Mouse (Mus musculus) embryonic facial prominence, embryonic 15.5 days (tissue): ENCODE data around the gene Arhgap22. TPM values are rescaled to one million over a fixed set of nuclear protein-coding genes. Genes with fewer than 3 reads are reported as not detected.
A peak's percentile ranks its signal among the peaks of the same experiment; 100 is the strongest.

Experiments
- ATAC-seq: fragments of 200-750 bp; cut with Nextera tagmentation; 2 replicates; pipeline ENCODE4 v1.8.0; 2017; ENCODE audit warnings: low read depth, moderate TSS enrichment; ENCODE audit not compliant: insufficient number of reproducible peaks, low FRiP score, low TSS enrichment
- H3K27ac ChIP-seq: fragments of 300-500 bp; sonication (generic); replicated peaks from 2 replicates; pipeline ENCODE4 v1.5.1; 2015; ENCODE audit warnings: mild to moderate bottlenecking, inconsistent platforms
- H3K27me3 ChIP-seq: fragments of 300-500 bp; sonication (generic); 2 replicates; pipeline ENCODE4 v1.6.1; 2015; ENCODE audit warnings: inconsistent platforms
- H3K36me3 ChIP-seq: fragments of 300-500 bp; sonication (generic); 2 replicates; pipeline ENCODE4 v1.6.1; 2015; ENCODE audit warnings: mild to moderate bottlenecking, inconsistent platforms
- H3K4me1 ChIP-seq: fragments of 300-500 bp; sonication (generic); 2 replicates; pipeline ENCODE4 v1.6.1; 2015; ENCODE audit warnings: inconsistent platforms
- H3K4me2 ChIP-seq: fragments of 300-500 bp; sonication (generic); replicated peaks from 2 replicates; pipeline ENCODE4 v1.6.1; 2015; ENCODE audit warnings: mild to moderate bottlenecking, inconsistent platforms
- H3K4me3 ChIP-seq: fragments of 300-500 bp; sonication (generic); replicated peaks from 2 replicates; pipeline ENCODE4 v1.5.1; 2015; ENCODE audit warnings: mild to moderate bottlenecking, inconsistent platforms
- H3K9ac ChIP-seq: fragments of 300-500 bp; sonication (generic); 2 replicates; pipeline ENCODE4 v1.6.1; 2015; ENCODE audit warnings: inconsistent platforms
- H3K9me3 ChIP-seq: fragments of 300-500 bp; sonication (generic); replicated peaks from 2 replicates; pipeline ENCODE4 v1.6.1; 2016; ENCODE audit warnings: inconsistent platforms
- WGBS: fragments of 180-500 bp; shearing (Covaris S2); methylation state at CpG from one replicate; pipeline ENCODE4 v1.1.7; 2015; 5-methylcytosine and 5-hydroxymethylcytosine counted together
- polyA plus RNA-seq: library from polyadenylated mRNA; unstranded; fragments of >200 nt; fragmentation: Nextera tagmentation; extraction: Ambion mirVana; gene quantifications from 2 replicates; pipeline ENCODE4 v1.2.1, GENCODE M21; 2015

Arhgap22 gene
- polyA plus RNA-seq, 1 experiment from 2014 or later = 4.8 TPM

DNA sequence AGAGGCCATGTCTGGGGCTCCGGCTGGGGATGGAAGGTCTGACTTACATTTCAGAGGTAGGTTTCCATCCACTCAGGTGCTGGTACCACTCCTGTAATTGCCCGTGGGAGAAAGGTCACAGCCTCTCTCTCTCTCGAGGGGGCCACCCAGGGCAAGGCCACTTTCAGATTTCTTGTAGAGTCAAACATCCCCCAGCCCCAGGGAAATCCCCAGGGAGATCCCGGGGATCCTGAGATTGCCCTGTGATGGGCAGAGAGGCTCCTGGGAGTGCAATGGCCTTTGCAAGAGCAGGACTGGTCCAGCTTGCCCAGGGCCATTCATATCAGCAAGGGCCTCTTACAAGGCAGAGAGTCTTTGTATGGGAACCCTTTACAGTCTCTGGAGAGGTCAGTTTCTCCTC is 120.6 kb downstream of the Arhgap22 start:
- WGBS = 71% methylated on average over 4 of the region's 4 CpGs
- no peak for ATAC-seq
- H3K36me3 ChIP-seq = no peaks in the 10 kb centered on the region
- peaks cover 14% of the 10 kb centered on the region for H3K4me1 ChIP-seq
- no peaks in the 10 kb centered on the region for H3K9me3 ChIP-seq
- H3K27ac ChIP-seq = no peak overlapping the region
- H3K4me3 ChIP-seq = no peak overlapping the region
- H3K9ac ChIP-seq = no peak overlapping the region
- H3K27me3 ChIP-seq = no peaks in the 10 kb centered on the region
- H3K4me2 ChIP-seq = no peak overlapping the region

DNA sequence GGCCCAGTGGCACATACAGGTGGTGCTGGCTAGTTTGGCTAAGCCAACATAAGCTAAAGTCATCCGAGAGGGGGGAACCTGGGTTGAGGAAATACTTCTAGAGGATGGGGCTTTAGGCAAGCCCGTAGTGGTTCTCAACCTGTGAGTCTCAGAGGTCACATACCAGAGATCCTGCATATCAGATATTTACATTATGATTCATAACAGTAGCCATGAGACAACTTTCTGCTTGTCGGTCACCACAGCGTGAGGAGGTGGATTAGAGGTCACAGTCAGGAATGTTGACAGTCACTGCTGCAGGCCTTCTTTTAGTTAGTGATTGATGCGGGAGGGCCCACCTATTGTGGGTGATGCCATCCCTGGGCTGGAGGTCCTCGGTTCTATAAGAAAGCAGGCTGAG is 121.9 kb downstream of the Arhgap22 start:
- H3K4me1 ChIP-seq = peaks cover 12% of the 10 kb centered on the region
- H3K27me3 ChIP-seq = no peaks in the 10 kb centered on the region
- no peak overlapping the region for H3K27ac ChIP-seq
- H3K9me3 ChIP-seq = no peaks in the 10 kb centered on the region
- no peaks in the 10 kb centered on the region for H3K36me3 ChIP-seq
- WGBS = 55% methylated on average over 6 of the region's 6 CpGs
- no peak overlapping the region for H3K4me3 ChIP-seq
- H3K4me2 ChIP-seq = no peak overlapping the region
- H3K9ac ChIP-seq = no peak overlapping the region
- no peak for ATAC-seq

DNA sequence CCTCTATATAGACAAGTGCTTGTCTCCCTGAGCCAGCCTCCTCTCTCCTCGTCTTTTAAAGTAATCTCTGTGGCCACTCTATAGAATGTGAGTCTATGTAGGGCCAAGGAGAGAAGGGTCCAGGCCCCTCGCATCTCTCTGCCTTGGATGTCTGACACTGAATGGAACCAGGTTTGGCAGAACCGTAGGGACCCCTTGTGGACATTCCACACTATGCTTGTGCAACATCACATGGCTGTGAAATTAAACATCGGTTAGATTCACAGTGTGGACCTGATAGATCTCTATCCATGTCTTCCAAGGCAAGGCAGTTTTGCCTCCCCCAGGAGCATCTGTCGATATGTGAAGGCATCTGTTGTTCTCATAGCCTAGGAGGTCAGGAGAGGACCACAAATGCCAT is 124.9 kb downstream of the Arhgap22 start:
- 66% methylated on average over 5 of the region's 5 CpGs for WGBS
- H3K27me3 ChIP-seq = 0 out of 2 replicates have a peak, but pooled peaks cover 3% of the 10 kb centered on the region

DNA sequence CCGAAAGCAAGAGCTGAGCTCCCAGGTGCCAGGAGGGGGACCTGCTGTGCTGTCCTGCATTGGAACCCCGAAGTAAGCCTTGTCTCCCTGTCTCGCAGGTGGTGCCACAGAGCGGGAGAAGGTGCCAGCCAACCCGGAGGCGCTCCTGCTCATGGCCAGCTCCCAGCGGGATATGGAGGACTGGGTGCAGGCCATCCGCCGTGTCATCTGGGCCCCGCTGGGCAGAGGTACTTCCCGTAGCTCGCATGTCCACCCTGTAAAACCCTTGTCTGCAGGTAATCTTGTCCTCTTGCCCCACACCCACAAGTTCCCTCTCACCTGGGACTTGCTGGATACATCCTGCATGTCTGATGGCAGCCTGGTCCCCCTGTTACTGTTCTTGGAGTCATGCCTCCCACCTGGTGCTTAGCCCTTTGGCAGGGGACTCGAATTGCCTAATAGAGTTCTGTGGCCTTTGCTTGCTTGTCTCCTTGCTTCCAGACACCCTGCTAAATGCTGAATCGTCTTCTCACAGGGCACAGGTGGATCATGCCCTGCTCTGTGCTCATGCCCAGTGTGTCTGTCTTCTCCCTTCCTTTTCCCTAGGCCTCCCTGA is 129.4 kb downstream of the Arhgap22 start:
- Histone ChIP-seq H3K9ac (no peak overlapping the region), H3K4me2 (no peak overlapping the region), H3K4me1 (no peaks in the 10 kb centered on the region), H3K27me3 (0 out of 2 replicates have a peak, but pooled peaks cover 9% of the 10 kb centered on the region), H3K4me3 (no peak overlapping the region), H3K9me3 (no peaks in the 10 kb centered on the region), H3K27ac (no peak overlapping the region), H3K36me3 (no peaks in the 10 kb centered on the region)
- WGBS = 83% methylated on average over 14 of the region's 14 CpGs
- ATAC-seq = no peak

More for the DNA sequence above, 124.9 kb downstream of the Arhgap22 start:
- Histone ChIP-seq H3K9me3 (no peaks in the 10 kb centered on the region), H3K4me1 (no peaks in the 10 kb centered on the region), H3K27ac (no peak overlapping the region), H3K4me3 (no peak overlapping the region), H3K4me2 (no peak overlapping the region), H3K9ac (no peak overlapping the region), H3K36me3 (no peaks in the 10 kb centered on the region)
- no peak for ATAC-seq

DNA sequence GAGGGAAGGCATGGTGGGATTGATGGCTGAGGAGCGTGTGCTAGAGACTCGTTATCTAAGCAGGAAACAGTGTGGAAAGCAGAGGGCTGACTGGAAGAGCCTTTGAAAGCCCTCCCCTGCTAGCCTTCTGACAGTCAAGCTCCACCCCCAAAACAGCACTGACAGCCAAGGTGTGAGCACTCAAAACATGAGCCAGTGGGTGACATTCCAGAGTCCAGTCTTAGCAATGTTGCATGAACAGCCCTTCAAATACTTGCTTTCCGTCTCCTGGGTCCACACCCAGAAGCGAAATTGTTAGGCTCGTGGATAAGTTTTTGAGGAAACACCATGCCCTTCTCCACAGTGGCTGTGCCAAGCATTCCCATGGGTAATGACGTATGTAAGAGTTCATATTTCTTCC is 132.7 kb downstream of the Arhgap22 start:
- Histone ChIP-seq H3K9ac (no peak overlapping the region), H3K4me3 (no peak overlapping the region), H3K36me3 (no peaks in the 10 kb centered on the region), H3K27me3 (peaks cover 33% of the 10 kb centered on the region), H3K4me2 (no peak overlapping the region), H3K9me3 (no peaks in the 10 kb centered on the region), H3K4me1 (peaks cover 8% of the 10 kb centered on the region), H3K27ac (no peak overlapping the region)
- ATAC-seq = no peak
- 68% methylated on average over 6 of the region's 6 CpGs for WGBS

DNA sequence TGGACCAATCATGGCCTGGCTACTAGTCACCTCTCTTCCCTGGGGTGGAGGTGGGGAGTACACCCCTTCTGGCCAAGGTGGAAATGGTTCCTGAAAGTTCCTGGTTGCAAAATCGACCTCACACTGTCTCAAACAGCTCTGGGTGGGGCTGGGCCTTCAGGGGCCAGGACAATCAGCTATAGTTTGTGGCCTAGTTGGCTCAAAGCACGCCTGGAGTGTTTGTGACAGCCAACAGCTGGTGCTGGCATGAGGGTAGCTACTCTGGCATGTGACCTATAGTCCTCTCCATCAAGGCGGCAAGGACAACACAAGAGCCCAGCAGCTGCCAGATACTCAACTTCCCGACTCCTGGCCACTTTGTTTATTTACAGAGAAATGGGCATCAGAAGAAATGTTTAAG is 133.9 kb downstream of the Arhgap22 start:
- Histone ChIP-seq H3K27me3 (peaks cover 41% of the 10 kb centered on the region), H3K9ac (no peak overlapping the region), H3K9me3 (no peaks in the 10 kb centered on the region), H3K27ac (no peak overlapping the region), H3K4me2 (no peak overlapping the region), H3K4me3 (no peak overlapping the region), H3K36me3 (no peaks in the 10 kb centered on the region), H3K4me1 (peaks cover 18% of the 10 kb centered on the region)
- ATAC-seq = no peak
- 70% methylated on average over 4 of the region's 4 CpGs for WGBS

DNA sequence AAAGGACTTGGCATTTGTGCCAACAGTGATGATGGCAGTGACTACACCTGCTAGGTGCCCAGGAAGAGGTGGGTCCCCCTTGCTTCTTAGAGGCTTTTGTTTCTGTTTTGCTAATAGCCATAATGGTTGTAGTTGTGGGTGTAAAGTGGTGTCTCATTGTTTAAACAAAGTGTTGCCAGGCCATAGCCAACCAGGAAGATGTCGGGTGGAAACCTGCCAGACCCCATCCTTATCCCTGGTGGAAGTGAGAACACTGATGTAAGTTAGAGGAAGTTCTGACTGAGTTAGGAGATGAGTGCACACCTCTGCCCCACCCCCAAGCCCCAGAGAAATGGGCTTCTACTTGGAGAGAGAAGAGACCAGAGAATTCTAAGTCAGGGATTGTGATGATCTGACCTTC is 134.3 kb downstream of the Arhgap22 start:
- H3K4me1 ChIP-seq = peaks cover 18% of the 10 kb centered on the region
- H3K27ac ChIP-seq = no peak overlapping the region
- ATAC-seq = no peak
- H3K4me3 ChIP-seq = no peak overlapping the region
- WGBS = 76% methylated on average over 1 of the region's 1 CpGs
- no peak overlapping the region for H3K9ac ChIP-seq
- H3K27me3 ChIP-seq = peaks cover 41% of the 10 kb centered on the region
- H3K36me3 ChIP-seq = no peaks in the 10 kb centered on the region
- H3K9me3 ChIP-seq = no peaks in the 10 kb centered on the region
- no peak overlapping the region for H3K4me2 ChIP-seq

DNA sequence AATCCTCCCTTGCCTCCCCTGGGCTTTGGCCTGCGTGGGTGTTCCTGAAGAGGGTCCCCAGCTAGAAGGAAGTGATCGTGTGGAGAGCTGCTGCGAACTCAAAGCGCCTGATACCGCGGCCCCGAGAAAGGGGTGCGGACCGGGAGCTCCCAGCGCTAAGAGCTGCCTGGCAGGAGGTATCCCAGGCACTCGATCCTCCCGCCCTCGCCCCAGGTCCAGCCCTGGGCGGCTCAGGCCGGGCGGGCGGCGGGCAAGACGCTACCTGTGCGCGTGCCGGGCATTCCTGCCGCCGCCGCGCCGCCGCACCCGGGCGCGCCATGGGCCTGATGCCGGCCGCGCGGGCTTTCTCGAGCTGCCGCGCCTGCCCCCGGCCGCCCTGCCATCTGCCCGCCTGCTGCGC is 137.2 kb downstream of the Arhgap22 start:
- Histone ChIP-seq H3K27ac (no peak overlapping the region), H3K27me3 (peaks cover 41% of the 10 kb centered on the region), H3K36me3 (no peaks in the 10 kb centered on the region), H3K4me2 (peak overlapping the region; percentile 84), H3K9ac (peak overlapping the region; percentile 4; the same call in 1 of the 2 replicates), H3K4me1 (peaks cover 21% of the 10 kb centered on the region), H3K9me3 (no peaks in the 10 kb centered on the region), H3K4me3 (peak overlapping the region; percentile 42)
- no peak for ATAC-seq
- under 1% methylated on average over 42 of the region's 42 CpGs for WGBS

DNA sequence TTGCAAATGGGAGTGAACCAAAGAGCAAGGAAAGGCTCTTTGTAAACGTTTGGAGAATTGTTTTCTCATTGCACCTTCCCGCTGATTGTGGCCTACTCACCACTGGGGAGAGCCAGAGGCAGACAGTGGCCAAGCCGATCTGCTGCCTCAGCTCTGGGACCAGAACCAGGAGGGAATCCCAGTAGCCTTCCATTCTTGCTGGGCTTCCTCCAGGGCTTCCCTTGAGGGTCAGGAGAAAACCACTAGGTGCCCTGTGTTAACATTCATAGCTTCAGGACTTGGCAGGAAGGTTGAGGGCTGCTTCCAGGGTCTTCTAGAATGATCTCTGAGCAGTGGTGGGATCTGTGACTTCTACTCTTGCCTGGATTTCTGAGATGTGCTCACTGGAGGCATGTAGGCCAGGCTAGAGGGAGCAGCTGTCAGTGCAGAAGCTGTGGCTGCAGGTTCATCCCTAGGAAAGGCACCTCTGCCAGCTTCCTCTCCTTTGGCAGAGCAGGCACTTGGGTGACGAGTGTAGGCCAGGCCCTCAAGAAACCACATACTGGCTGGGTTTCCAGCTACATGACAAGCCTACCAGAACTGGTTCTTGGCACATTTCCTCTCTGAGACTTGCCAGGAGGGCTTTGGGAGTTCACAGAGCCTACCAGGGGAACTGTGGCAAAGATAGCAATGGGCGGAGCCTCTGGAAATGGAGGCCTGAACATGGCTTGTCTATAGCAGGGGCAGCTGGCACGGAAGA is 138.3 kb downstream of the Arhgap22 start:
- Histone ChIP-seq H3K36me3 (no peaks in the 10 kb centered on the region), H3K4me2 (peak overlapping the region; percentile 84; the same call in 1 of the 2 replicates), H3K9ac (no peak overlapping the region), H3K4me1 (peaks cover 21% of the 10 kb centered on the region), H3K4me3 (no peak overlapping the region), H3K27ac (no peak overlapping the region), H3K9me3 (no peaks in the 10 kb centered on the region), H3K27me3 (peaks cover 41% of the 10 kb centered on the region)
- no peak for ATAC-seq
- 73% methylated on average over 6 of the region's 6 CpGs for WGBS

DNA sequence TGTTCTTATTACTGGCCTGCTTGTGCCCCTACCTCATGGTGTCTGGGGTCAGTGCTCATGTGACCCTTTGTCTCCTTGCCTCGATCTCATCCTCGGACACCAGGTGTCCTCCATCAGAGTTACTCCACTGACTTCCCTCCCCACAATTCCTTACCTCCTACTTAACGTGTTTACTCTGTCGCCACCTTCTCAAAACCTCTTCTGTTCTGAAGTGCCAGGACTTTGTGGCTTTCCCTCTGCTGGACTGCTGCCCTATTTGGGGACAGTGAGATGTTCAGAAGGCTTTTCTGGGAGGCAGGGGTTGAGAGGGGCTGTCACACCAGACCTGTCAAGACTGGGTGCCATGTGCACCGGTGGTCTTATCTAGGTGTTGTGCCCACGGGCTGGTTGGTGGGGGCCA is 139.1 kb downstream of the Arhgap22 start:
- H3K36me3 ChIP-seq = no peaks in the 10 kb centered on the region
- no peak overlapping the region for H3K4me2 ChIP-seq
- H3K9ac ChIP-seq = no peak overlapping the region
- H3K27ac ChIP-seq = no peak overlapping the region
- H3K9me3 ChIP-seq = no peaks in the 10 kb centered on the region
- peaks cover 21% of the 10 kb centered on the region for H3K4me1 ChIP-seq
- ATAC-seq = no peak
- peaks cover 35% of the 10 kb centered on the region for H3K27me3 ChIP-seq
- H3K4me3 ChIP-seq = no peak overlapping the region
- 76% methylated on average over 6 of the region's 6 CpGs for WGBS

DNA sequence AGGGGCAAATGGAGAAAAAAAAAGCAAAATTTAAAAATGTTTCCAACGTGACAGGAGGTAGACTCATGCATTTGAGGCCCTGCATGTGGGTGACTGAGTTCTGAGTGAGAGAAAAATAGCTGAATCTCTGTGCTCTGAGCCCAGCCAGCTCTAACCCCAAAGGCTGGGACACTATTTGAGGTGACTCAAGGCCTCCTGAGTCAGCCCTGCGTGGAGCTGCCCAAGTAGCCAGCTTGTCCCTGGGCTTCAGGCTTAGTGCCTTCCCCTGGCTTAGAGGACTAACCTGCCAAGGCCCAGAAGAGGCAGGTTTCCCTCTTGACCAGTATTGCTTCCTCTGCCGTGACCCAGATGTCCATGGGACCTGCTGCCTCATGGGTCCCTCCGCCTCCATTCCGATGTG is 141.4 kb downstream of the Arhgap22 start:
- no peaks in the 10 kb centered on the region for H3K9me3 ChIP-seq
- H3K27me3 ChIP-seq = peaks cover 27% of the 10 kb centered on the region
- no peak overlapping the region for H3K4me3 ChIP-seq
- no peak overlapping the region for H3K27ac ChIP-seq
- H3K36me3 ChIP-seq = no peaks in the 10 kb centered on the region
- peaks cover 21% of the 10 kb centered on the region for H3K4me1 ChIP-seq
- no peak overlapping the region for H3K9ac ChIP-seq
- 83% methylated on average over 5 of the region's 5 CpGs for WGBS
- no peak for ATAC-seq
- no peak overlapping the region for H3K4me2 ChIP-seq
